Mouse (Mus musculus) left cerebral cortex, adult 8-10 months (tissue): ENCODE data around the gene Col6a6. TPM values are rescaled to one million over a fixed set of nuclear protein-coding genes. Genes with fewer than 3 reads are reported as not detected.
A peak's percentile ranks its signal among the peaks of the same experiment; 100 is the strongest.
"Not testable (repeated sequence)": the region's sequence is repeated elsewhere in the genome, so short reads cannot be mapped to it uniquely, and the experiment has no call there.

Experiments
- DNase-seq, 2 experiments: peaks; one replicate each; pipeline ENCODE4 v3.0.0; 2022; ENCODE audit warnings: low spot score in 2 of 2
- total RNA-seq, 4 experiments: library from RNA; stranded (reverse); gene quantifications; 2 replicates each; pipeline ENCODE4 v1.2.4; 2022

Col6a6 gene
- total RNA-seq, 4 experiments from 2014 or later: 0.41 to 0.70 (median 0.63) TPM

DNA sequence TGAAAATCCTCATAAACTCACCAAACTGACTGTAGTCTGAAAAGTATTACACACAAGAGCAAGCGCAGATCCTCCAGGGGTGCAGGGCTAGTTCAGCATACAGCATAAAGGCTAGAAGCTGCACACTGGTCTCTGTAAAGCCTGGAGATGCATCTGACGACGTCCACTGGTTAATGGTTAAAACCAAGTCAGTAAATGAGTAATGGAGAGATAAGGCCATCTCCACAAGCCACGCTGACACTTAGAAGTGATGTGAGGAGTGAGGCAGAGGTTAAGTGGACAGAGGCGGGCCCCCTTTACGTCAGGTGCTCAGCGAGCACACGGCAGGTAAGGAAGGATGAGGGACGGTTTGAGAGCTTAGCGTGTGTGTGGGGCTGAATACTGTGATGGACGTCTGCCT is 152.0 kb downstream of the Col6a6 start:
- no peak for DNase-seq

DNA sequence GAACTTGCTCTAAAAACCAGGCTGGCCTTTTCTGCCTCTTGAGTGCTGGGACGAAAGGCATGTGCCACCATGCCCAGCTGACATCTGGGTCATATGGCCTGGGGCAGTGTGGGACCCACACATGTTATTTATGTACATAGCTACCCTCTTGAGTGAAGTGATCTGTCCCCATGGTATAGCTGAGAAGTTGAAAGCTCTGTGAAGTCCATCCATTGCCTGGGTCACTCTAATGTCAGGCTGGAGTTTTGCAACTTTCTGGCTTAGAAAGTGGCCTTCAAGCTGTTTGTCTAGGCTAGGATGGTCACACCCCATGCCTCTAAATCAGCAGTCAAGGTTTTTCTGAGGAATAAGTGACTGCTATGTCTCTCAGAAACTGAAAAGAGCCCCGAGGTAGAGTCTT is 155.9 kb downstream of the Col6a6 start:
- no peak for DNase-seq

DNA sequence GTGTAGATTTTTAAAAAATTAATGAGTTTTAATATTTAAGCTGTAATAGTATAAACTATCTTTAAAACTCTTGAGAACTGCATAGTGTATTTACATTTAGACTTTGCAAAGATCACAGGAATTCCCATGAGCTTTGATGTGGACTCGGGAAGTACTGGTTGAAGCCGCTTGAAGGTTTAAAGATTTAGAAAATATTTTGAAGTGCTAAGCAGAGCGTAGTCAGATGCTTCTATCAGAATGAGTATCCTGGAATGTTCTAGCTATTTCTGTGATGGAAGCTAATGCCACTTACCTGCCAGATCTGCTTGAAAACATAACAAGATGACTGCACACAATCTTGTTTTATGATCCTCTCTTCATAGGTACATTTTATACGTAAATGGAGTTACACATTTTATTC is 157.0 kb downstream of the Col6a6 start:
- no peak for DNase-seq

DNA sequence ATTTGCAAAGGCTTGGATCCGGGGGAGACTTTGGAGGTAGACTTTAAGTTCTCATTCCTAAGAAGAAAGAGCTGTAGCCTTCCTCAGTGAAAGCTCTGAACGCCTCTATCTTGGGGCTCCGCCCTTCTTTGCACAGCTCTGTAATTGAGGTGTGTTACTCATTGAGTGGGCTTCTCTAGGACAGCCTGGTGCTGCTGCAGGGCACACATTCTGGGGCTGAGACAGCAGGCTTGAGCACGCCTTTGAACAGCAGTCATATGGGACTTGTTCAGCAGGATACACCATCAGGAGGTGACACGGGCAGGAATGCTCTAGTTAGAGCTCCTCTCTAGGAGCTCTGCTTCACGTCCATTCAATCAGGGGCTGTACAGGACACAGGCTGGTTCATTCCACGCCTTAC is 162.7 kb downstream of the Col6a6 start:
- no peak for DNase-seq

- no peak for DNase-seq
These were observed 168.1 kb downstream of the Col6a6 start for GRCm38 (mm10) chr9:105659877-105660276.

DNA sequence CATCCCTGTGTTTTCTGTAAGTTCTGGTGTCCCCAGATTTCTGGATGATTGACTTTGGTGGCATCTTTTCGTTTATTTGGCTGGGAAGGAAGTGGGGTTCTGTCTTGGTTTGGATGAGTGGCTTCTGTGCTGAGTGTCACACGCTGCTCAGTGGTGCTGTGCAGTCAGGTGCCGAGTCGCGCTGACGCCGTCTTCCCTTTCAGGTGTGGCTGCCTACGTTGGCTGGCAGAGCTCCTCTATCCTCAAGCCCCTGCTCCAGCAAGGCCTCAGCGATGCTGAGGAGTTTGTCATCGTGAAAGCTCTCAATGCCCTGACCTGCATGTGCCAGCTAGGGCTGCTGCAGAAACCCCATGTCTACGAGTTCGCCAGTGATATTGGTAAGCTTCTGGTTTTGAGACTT is 169.7 kb downstream of the Col6a6 start:
- no peak for DNase-seq

DNA sequence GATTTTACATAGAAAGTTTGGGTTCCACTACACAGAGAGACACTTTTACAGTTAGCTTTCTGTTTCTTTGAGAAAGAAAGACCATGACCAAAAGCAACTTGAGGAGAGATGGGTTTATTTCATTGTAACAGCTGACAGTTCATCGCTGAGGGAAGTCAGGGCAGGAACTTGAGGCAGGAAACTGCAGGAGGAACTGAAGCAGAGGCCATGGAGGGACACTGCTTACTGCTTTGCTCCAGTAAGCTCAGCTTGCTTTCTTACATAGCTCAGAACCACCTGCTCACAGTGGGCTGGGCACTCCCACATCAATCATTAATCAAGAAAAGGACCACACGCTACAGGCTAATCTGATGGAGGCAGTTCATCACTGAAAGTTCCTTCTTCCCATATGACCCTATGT is 171.8 kb downstream of the Col6a6 start:
- DNase-seq: no peak

DNA sequence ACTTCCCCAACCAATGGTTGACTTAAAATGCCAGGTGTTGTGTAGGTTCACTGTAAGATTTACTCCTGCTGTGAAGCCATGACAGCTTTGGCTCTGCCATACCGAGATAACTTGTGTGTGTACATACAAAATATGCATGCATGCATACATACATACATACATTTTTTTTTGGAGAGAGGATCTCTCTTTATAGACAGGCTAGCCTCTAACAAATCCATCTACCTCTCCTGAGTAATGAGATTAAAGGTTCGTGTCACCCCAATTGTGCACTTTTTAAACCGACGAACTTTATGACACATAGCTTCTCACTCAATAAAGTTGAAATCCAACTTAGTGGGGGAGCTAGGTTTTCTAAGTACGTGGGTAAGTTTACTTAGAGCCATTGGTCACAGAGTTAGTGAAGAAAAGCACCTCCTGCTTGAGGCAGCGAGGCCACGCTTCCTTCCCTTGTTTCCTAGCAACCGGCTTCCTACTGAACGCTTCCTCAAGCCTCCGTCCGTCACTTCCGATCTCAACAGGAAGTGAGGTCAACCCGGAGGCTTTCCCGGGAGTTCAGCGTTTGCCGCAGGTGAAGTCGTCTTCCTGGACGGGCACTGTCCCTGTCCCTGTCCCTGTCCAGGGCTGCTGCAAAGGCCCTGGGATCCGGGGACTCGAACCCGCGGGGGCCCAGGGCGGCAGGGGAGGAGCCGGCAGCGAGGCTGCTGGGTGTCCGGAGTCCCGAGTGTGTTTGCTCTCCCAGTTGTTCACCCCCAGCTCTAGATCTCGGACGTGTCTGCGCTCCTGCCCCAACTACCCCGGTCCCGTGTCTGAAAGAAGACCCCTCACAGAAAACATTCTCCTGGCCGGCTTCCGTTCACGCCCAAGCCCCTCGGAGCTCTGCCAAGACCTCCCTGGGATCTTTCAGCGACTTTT is 185.2 kb downstream of the Col6a6 start, which contains the start of gene Pik3r4:
TSS of gene Pik3r4 (plus strand) at position 519 of the 912 bp plus-strand sequence.
- DNase-seq: peak; percentile 73 to 85

- not testable (repeated sequence) for DNase-seq
These were observed 186.6 kb downstream of the Col6a6 start for GRCm38 (mm10) chr9:105641377-105641776.

Other genes with a start within 250 kb of the Col6a6 start
- gene Pik3r4, start 185.2 kb downstream of the Col6a6 start, total RNA-seq: 10 to 100 TPM; 43.6 to 48.9 (median 45.1) TPM
- gene Col6a5, start 132.5 kb upstream of the Col6a6 start, total RNA-seq: 1 to 10 TPM in 2 of 4 experiments, under 1 TPM in 2; 0.82 to 2.1 (median 0.97) TPM